Mouse (Mus musculus) MN1 (cell line): ENCODE data around the gene Atmin.

Experiments
- DNase-seq: peaks from one replicate; pipeline ENCODE4 v3.0.0-alpha.2; 2016; ENCODE audit warnings: low spot score

Atmin gene

DNA sequence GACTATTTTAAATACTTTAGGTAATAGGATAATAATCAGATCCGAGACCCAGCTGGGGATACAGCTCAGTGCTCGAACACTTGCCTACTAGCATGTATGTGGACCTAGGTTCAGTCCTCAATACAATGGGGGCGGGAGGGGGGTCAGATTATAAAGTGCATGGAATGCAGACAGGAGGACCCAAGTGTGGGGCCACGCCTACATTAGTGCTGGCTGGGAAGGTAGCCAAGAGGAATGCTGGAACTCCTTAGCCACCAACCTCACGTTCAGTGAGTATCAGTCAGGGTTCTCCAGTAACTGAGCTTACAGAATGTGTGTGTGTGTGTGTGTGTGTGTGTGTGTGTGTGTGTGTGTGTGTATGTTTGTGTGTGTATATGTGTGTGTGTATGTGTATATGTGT, 8.2 kb downstream of the Atmin start:
- no peak for DNase-seq

DNA sequence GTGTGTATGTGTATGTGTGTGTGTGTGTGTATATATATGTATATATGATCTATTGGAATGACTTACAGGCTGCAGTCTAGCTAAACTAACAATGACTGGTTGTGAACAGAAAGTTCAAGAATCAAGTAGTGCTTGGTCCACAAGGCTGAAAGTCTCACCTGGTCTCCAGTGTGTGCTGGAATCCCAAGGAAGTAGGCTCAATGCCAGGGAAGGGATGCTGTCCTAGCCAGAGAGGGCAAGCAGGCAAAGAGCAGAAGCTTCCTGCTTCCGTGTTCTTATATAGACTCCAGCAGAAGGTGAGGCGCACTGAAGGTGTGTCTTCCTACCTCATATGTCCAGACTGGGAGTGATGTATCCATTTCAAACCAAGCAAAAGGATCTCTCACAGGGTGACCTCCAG, 8.6 kb downstream of the Atmin start:
- DNase-seq: no peak

DNA sequence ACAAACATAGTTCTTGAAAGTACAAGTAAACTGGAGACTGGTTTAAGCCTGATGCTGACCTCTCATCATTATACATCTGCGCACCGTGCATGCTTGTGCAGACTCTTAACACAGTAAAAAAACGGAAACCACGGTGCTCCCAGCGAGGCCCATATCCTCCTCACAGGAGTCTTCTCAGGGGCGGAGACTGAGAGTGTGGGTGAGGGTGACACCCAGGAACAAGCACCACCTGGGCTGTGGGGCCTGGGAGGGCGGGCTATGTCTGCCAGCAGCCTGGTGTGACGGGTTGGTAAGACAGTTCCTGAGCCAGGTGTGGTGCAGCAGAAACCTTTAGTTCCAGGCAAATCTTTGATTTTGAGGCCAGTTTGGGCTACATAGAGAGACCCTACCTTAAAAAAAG, 9.2 kb downstream of the Atmin start:
- no peak for DNase-seq

DNA sequence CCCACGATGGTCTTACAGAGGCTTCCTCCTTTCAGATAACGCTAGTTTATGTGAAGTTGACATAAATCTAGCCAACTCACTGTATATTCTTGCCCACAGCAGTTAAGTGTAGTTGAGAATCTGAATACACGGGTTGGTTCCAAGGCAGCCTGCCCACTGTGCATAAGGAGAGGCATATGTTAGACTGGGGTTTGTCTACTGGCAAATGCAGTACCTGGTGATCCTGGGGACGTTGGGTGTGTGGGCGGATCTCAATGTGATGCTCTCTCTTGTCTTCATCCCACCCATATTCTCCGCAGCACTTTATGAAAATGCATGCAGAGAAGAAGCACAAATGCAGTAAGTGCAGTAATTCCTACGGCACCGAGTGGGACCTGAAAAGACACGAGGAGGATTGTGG, 11.2 kb downstream of the Atmin start:
- DNase-seq: no peak

DNA sequence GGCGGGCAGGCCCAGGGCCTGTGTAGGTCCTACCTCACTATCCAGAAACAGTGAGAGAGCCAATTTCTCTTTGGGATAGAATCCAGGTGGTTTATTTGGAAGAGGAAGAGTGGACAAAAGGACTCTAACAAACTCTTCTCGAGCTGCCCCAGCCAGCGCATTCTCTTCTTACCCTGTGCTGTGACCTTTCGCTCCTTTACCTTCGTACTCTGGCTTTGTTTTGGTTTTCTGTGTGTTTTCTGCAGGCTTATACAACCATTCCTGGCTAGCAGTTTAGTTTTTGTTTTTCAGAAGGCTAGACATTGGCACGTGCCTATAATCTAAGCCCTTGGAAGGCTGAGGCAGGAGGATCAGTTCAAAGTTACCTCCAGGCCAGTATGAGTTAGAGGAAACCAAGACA, 26.3 kb downstream of the Atmin start:
- no peak for DNase-seq

DNA sequence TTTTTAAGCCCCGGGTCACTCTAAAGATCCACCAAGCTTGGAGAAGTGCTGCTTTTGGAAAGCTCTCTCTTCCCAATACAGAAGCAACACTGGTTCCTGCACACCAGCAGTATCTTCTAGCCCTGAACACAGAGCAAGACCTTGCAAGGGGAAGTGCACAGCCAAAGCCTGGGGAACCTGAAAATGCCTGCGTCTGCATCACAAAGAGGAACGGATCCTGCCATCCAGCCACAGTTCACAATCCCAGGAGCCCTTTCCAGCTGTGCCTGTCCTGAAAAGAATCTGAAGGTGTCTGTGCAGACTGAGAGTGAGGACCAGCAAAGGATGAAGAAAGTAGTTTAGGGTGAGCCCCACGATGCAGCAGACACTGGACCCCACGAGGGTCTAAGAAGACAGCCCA, 31.9 kb downstream of the Atmin start:
- DNase-seq: no peak

DNA sequence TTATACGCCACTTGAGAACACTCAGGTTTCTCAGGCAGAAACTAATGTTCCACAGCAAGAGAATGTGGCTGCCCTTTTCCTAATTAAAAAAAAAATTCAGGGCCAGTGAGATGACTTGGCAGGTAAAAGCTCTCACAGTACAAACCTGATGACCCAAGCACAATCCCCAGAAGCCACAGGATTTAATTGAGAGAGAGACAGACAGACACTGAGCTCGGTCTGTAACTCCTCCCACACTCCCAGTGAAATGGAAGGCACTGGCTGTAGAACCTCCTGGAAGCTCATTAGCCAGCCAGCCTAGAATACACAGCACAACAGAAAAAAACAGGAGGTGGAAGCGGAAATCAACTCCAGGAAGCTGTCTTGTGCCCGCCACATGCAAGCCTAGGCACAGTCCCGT, 32.4 kb downstream of the Atmin start:
- DNase-seq: no peak

DNA sequence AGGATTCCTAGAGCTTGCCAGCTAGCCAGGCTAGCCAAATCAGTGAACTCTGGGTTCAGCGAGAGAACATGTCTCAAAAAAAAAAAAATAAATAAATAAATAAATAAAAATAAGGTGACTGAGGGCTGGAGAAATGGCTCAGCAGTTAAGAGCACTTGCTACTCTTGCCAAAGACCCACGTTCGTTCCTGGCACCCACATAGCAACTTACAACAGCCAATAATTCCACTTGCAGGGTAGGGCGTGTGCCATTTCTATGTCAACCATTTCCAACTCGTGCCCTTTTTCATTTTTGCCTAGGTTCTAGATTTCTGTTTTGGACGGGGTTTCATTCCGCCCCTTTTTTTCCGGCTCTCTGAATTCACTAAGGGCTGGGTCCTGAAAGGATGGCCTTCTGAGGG, 34.9 kb downstream of the Atmin start:
- DNase-seq: peak; percentile 47

DNA sequence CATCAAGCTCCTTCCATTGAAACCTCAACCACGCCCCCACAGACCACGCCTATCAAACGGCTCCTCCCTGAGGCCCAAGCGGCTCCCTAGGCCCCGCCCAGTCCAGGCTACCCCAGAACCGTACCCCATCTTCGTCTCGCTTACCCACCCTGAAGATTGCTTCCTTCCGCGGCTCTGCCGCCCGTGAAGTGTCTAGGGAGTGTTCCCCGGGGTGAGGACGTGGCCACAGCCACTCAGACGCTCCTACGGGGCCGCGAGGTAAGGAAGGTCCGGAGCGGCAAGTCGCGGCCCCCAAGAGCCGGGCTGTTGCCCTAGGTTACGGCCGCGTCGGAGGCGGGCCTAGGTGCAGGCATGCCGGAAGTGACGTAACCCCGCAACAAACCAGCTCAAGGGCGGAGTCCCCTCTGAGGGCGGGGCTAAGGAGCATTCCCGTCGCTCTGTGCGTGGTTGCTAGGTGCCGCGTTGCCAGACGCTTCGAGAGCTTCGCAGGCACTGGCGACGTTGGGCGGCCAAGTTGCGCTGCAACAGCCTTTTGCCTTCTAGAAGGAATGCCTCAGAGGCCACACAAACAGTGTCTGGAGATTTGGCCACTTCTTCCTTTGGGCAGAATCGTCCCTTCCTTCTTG, 35.6 kb downstream of the Atmin start, which contains the start of gene 1700030J22Rik:
TSS of gene 1700030J22Rik (minus strand) at position 329 of the 626 bp plus-strand sequence.
- peak; percentile 100 for DNase-seq

DNA sequence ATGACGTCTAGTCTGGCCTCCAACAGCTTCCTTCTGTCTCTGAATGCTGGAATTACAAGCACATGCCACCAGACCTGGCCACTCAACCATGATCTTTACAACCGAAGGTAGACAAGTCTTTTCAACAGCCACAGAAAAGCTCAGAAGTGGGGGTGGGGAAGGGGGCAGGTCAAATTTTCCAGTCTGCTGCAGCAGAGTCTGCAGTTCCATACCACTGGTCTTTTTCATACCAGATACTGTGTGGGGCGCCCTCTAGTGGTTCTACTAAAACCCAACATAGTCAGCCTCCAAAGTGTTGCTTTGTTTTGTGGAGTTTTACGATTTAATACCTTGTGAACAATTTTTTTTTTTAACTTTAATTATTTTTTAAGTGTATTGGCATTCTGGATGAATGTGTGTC, 36.9 kb downstream of the Atmin start:
- DNase-seq: peak; percentile 78

DNA sequence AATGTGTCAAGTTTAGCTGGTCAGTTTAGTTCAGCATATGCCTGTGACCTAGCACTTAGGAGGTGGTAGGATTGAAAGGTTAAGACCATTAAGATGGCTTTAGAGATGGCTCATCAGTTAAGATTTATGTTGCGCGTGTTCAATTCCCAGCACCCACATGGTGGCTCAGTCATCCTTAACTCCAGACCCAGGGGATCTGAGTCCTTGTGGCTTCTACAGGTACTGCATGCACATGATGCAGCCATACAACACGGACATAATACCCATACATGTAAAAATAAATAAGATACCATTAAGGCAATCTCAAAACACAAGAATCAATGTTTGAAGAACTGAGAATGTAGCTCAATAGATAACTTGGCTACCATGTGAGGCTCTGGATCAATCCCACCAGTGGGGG, 46.6 kb downstream of the Atmin start:
- no peak for DNase-seq

DNA sequence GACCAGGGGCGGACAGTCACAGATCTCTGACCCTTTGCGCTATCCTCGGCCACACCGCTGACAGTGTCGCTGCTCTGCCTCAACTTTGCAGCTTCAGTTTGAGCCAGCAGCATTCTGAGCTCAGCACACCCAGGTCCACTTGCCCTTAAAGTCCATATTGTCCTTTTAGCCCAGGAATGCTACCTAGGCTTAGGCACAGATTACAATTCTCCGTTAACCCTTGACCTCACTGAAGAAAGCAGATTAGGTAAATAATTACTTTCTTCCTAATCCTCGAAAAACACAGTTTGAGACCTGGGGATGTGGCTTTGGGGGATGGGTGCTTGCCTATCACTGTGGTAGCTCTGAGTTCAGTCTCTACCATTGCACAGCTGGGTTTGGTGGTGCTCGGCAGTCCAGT, 48.0 kb downstream of the Atmin start:
- DNase-seq: no peak

DNA sequence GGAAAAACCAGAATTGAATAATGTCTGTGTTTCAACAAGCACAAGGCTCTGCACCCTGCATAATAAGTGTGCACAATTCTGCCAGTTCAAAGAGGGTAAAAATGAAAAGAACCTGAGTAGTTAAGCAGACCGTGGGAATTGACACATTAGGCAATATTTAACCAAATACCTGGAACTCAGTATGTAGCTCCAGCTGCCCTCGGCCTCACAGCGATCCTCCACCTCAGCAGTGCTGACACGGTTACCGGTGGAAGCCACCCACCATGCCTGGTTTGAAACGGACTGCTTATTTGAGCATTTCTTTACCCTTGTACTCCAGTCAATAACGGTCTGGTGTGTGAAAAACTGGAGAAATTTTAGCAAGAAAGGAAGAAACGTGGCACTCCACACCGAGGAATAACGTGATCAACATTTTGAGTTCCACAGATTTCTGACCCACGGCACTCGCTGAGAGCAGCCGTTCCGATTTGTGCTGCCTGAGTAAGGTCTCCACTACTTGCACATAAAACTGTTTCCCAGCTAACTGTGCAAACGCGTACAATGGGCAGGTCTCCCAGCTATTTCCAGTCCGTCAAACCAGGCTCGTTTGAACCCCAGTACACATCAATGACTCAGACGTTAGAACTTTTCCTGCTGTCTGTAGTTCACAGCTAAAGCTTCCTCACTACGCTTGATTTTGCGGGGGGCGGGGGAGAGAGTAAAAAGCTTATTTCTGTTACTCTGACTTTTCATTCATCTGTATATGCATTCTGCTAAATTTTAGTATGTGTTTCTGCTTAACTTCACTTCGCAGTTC, 49.2 kb downstream of the Atmin start:
- peak; percentile 23 for DNase-seq

DNA sequence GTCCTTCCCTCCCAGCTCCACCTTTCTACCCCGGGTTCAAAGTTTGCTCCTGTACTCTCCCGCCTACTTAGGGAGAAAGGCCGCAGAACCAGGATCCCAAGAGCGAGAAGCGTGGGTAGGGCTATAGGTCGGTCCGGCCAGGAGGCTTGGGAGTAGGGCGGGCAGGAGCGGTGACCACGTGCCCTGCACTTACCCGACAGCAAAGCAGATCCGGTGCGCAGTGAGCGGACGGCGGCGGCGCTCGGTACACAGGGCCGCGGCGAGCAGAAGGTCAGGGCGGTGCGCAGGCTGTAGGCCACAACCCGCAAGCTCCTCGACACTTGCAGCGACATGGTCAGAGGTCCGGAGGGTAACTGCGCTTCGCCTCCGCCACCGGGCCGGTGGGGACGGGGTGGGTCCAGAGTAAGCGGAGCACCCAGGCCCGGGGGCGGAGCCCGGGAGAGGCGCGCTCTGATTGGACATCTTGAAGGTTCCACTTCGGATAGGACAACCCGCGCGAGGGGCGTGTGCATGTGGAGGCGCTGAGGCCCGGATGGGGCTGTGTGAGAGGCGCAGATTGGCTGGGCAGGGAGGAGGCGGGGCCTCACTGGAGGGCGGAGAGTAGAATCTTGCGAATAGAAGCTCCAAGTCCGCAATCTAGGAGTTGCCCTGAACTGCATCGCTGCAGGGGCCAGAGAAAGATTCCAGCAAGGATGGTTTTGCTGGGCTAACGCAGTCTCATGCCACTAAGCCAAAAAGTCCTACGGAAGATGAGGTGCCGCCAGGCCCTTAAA, 50.1 kb downstream of the Atmin start, which contains the start of gene Gcsh:
TSS of gene Gcsh (minus strand) at position 443 of the 773 bp plus-strand sequence.
- peak; percentile 100 for DNase-seq

DNA sequence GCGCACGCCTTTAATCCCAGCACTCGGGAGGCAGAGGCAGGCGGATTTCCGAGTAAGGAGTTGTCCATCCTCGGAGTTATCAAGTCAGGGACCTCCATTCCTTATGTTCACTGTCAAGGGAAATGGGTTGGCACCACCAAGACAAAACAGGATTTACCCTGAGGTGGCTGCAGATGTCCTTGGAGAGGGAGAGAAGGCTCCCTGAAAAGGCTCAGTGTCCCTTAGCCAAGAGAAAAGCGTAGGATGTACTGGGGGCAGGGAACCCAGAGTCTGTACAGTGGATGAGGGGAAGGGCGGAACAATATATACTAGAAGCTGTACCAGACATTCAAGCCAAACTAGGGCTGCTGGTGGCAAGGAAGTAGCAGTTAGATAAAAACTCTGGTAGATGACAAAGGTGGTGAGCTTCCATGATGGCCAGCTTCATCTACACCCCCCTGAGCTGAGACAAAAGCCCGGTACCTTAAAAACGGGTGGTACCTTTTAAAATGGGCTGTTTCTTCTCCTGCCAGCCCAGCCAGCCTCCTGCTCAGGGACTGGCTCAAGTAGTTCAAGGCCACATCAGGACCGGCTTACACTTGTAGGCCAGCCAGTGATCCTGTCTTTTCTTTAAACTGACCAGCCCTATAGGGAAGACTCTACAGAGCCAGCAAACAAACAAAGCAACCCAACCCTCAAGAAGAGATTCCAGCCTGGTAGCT, 51.0 kb downstream of the Atmin start:
- DNase-seq: peak; percentile 44
